Mouse (Mus musculus) liver, embryonic 14.5 days (tissue): ENCODE data around the gene Gm43191. TPM values are rescaled to one million over a fixed set of nuclear protein-coding genes. Genes with fewer than 3 reads are reported as not detected.
"Not testable (repeated sequence)": the region's sequence is repeated elsewhere in the genome, so short reads cannot be mapped to it uniquely, and the experiment has no call there.

ENCODE experiments used
- ATAC-seq: fragments of 200-750 bp; cut with Nextera tagmentation; 2 replicates; pipeline ENCODE4 v1.8.0; 2017; ENCODE audit warnings: moderate number of reproducible peaks, mild to moderate bottlenecking, moderate library complexity; ENCODE audit not compliant: insufficient read depth
- DNase-seq, 3 experiments: peaks; one replicate each; pipeline ENCODE4 v3.0.0-alpha.2; 2012 to 2013; ENCODE audit warnings: low read depth in 3 of 3, low spot score in 3 of 3
- H3K27ac ChIP-seq: fragments of 300-500 bp; sonication (generic); 2 replicates; pipeline ENCODE4 v1.5.1; 2014; ENCODE audit warnings: moderate library complexity, mild to moderate bottlenecking, control low read depth, inconsistent platforms
- H3K27me3 ChIP-seq: fragments of 300-500 bp; sonication (generic); 2 replicates; pipeline ENCODE4 v1.6.1; 2014; ENCODE audit warnings: mild to moderate bottlenecking, low read length, moderate library complexity; ENCODE audit not compliant: control insufficient read depth, insufficient read depth
- H3K36me3 ChIP-seq: fragments of 300-500 bp; sonication (generic); replicated peaks from 2 replicates; pipeline ENCODE4 v1.6.1; 2014; ENCODE audit warnings: low read depth; ENCODE audit not compliant: control insufficient read depth, insufficient read depth
- H3K4me1 ChIP-seq, 2 experiments: fragments of 200-500 bp in 1 of 2; fragments of 300-500 bp in 1 of 2; sonication (generic) in 1 of 2; replicated peaks; 2 replicates each; pipeline ENCODE4 v1.6.1; 2012 to 2014; ENCODE audit warnings: antibody characterized with exemption in 1 of 2, inconsistent platforms in 1 of 2, low read length in 1 of 2; ENCODE audit not compliant: control insufficient read depth in 2 of 2, insufficient read depth in 2 of 2
- H3K4me2 ChIP-seq: fragments of 300-500 bp; sonication (generic); 2 replicates; pipeline ENCODE4 v1.6.1; 2014; ENCODE audit warnings: low read depth, mild to moderate bottlenecking, control low read depth, moderate library complexity
- H3K4me3 ChIP-seq, 2 experiments: fragments of 200-500 bp in 1 of 2; fragments of 300-500 bp in 1 of 2; sonication (generic) in 1 of 2; 2 replicates each; pipeline ENCODE4 v1.5.1; 2012 to 2014; ENCODE audit warnings: low read depth in 2 of 2, low read length in 2 of 2, mild to moderate bottlenecking in 2 of 2, control low read depth in 1 of 2, inconsistent platforms in 1 of 2, moderate library complexity in 1 of 2; ENCODE audit not compliant: insufficient read depth in 1 of 2
- H3K9ac ChIP-seq: fragments of 300-500 bp; sonication (generic); replicated peaks from 2 replicates; pipeline ENCODE4 v1.6.1; 2014; ENCODE audit warnings: mild to moderate bottlenecking, control low read depth, moderate library complexity
- H3K9me3 ChIP-seq: fragments of 300-500 bp; sonication (generic); 2 replicates; pipeline ENCODE4 v1.6.1; 2016; ENCODE audit warnings: low read length, mixed read lengths; ENCODE audit not compliant: control insufficient read depth
- CTCF ChIP-seq: IDR thresholded peaks from 2 replicates; pipeline ENCODE4 v1.5.1; 2016; ENCODE audit warnings: antibody characterized with exemption, low read depth, control low read depth
- EP300 ChIP-seq: IDR thresholded peaks from 2 replicates; pipeline ENCODE4 v1.6.1; 2016; ENCODE audit warnings: antibody characterized with exemption, low read depth
- WGBS: fragments of 180-500 bp; shearing (Covaris S2); extraction: QIAGEN DNeasy Blood & Tissue Kit; methylation state at CpG from one replicate; pipeline ENCODE4 v1.1.7; 2014; ENCODE audit not compliant: insufficient replicate concordance; 5-methylcytosine and 5-hydroxymethylcytosine counted together
- polyA plus RNA-seq, 2 experiments: library from polyadenylated mRNA; depleted of rRNA in 1 of 2; stranded (reverse) in 1 of 2; unstranded in 1 of 2; fragments of >200 nt; fragmentation: Nextera tagmentation in 1 of 2; extraction: Ambion mirVana in 1 of 2; gene quantifications; 2 replicates each; pipeline versions ENCODE4 v1.2.1 to v1.2.3; 2012 to 2014

The Gm43191 gene
- polyA plus RNA-seq, 2 experiments, result not detected

DNA sequence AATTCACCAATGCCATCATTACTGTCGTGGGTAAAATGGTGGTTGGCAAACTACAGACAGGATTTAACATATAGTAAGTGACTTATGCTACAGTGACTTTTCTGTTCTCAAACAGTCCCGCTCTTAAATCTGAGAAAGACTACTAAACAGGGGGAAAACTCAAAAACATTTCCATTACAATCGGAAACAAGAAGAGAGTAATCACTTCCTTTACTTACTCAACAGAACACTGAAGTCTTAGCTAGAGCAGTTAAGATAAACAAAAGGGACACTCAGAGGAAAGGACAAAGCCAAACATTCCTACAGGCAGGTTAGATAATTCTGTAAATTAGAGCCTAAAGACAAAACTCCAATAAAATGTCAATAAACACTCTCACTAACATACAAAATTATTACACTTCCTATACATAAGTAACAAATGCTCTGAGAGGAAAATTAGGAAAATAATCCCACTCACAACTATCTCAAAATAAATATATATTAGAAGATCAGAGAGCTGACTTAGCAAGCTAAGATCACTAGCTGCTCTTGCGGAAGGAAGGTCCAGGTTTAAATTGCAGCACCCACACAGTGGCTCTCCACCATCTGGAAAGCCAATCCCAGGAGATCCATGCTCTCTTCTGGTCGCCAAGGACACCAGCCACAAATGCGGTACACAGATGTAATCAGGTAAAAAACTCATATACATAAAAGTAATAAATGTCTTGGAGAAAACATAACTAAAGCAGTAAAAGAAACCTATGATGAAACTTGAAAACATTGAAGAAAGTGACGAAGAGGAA is 24.7 kb downstream of the Gm43191 start:
- H3K4me3 ChIP-seq, result no peak overlapping the region

DNA sequence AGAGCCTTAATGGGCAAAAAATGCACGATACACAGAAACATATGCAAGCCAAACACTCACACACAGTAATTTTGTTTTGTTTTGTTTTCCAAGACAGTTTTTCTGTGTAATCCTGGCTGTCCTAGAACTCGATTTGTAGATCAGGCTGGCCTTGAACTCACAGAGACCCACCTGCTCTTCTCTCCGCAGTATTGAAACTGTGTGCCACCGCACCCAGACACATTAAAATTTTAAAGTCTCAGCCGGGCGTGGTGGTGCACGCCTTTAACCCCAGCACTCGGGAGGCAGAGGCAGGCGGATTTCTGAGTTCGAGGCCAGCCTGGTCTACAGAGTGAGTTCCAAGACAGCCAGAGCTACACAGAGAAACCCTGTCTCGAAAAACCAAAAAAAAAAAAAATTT is 27.0 kb downstream of the Gm43191 start:
- H3K9me3 ChIP-seq, DNase-seq, H3K27ac ChIP-seq, ATAC-seq, H3K4me3 ChIP-seq, H3K27me3 ChIP-seq, H3K9ac ChIP-seq, H3K4me2 ChIP-seq, H3K36me3 ChIP-seq: not testable (repeated sequence)
- WGBS, result 69% methylated on average over 11 of the region's 11 CpGs
- peaks cover 5 to 23% of the 10 kb centered on the region in 2 experiments for H3K4me1 ChIP-seq

More for the DNA sequence above, 24.7 kb downstream of the Gm43191 start:
- H3K36me3 ChIP-seq, result no peaks in the 10 kb centered on the region
- no peak overlapping the region for H3K27ac ChIP-seq
- H3K9me3 ChIP-seq, result no peaks in the 10 kb centered on the region
- ATAC-seq (no peak), DNase-seq (no peak)
- H3K27me3 ChIP-seq, result no peaks in the 10 kb centered on the region
- H3K9ac ChIP-seq, result no peak overlapping the region
- 69% methylated on average over 7 of the region's 7 CpGs for WGBS
- no peak for TF ChIP-seq EP300
- no peak for TF ChIP-seq CTCF
- no peak overlapping the region for H3K4me2 ChIP-seq
- H3K4me1 ChIP-seq, result peaks cover 20 to 34% of the 10 kb centered on the region in 2 experiments

DNA sequence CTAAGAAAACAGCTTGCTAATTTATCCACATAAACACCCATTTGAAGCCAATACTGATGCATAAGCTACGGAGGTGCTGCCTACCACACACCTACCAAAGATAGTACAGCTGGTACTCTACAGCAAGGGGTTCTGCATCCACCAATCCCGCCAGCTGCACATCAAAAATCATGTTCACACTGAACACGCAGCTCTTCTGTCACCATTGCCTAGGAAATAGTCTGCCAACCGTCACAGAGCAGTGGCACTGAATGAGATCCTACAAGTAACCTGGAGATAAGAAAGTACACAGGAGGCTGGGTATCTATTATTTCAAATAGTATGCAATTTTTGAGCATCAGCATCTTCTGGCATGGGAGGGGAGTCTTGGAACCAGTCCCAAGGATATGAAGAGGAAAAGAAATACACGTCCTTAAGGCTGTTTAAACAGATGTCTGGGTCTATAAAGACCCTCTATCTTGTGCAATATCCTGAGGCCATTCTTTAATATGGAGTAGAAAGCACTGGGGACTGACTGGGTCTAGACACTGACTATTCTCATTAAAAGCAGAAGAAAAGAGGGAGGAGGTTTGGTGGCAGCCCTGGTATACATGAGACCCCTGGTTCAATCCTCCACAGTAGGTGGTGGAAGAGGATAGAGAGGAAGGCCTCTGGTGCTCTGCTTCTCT is 27.6 kb downstream of the Gm43191 start:
- Histone ChIP-seq H3K4me3 (no peak overlapping the region), H3K27me3 (no peaks in the 10 kb centered on the region), H3K4me1 (peaks cover 5 to 21% of the 10 kb centered on the region in 2 experiments), H3K27ac (no peak overlapping the region), H3K9me3 (no peaks in the 10 kb centered on the region), H3K36me3 (no peaks in the 10 kb centered on the region; the same call in 1 of the 2 replicates), H3K4me2 (no peak overlapping the region), H3K9ac (no peak overlapping the region)
- 53% methylated on average over 5 of the region's 5 CpGs for WGBS
- DNase-seq (no peak), ATAC-seq (no peak)
- TF ChIP-seq EP300 (no peak), CTCF (no peak)

DNA sequence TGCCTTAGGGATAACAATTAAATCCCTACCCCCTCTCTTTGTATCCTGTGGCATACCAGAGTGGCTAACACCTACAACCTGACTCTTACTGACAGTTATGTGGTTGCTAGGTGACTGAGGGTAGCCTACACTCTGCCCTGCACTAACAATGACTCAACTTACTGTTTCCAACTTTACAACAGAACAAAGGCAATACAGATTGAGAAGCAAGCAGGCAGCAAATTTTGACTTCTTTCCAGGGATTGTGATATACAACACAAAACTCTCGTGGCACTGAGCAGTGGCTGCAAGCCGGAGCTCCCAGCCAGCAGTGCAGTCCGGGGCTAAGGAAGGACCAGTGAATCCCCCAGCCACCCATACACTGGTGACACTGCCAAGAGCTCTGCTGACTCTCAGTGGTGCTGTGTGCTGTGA is 29.0 kb downstream of the Gm43191 start:
- H3K9me3 ChIP-seq, result no peaks in the 10 kb centered on the region
- no peak for TF ChIP-seq CTCF
- TF ChIP-seq EP300, result no peak
- ATAC-seq, result no peak
- H3K27ac ChIP-seq, result no peak overlapping the region
- peaks cover 6% of the 10 kb centered on the region for H3K36me3 ChIP-seq
- no peak overlapping the region for H3K4me2 ChIP-seq
- no peak overlapping the region for H3K9ac ChIP-seq
- no peak overlapping the region for H3K4me3 ChIP-seq
- 70% methylated on average over 3 of the region's 3 CpGs for WGBS
- no peaks in the 10 kb centered on the region for H3K27me3 ChIP-seq
- DNase-seq, result no peak
- peaks cover 5 to 14% of the 10 kb centered on the region in 2 experiments for H3K4me1 ChIP-seq

DNA sequence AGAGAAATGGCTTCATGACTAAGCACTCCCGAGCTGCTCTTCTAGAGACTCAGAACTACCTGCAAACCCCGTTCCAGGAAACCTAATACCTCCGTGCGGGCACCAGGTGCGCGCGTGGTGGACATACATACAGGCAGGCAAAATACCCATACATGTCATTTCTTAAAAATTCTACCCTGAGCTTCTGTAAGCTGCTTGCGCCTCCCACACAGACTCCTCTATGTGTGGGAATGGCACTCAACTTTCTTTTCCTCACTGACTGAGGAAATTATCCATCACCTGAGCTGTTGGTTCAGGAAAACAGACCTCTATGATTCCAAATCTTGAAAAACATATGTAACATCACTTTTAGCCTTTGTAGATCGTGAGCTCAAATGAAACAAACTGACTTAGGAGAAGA is 30.4 kb downstream of the Gm43191 start:
- Histone ChIP-seq H3K27ac (no peak overlapping the region), H3K4me3 (no peak overlapping the region), H3K27me3 (no peaks in the 10 kb centered on the region), H3K4me1 (peaks cover 5 to 14% of the 10 kb centered on the region in 2 experiments), H3K9me3 (no peaks in the 10 kb centered on the region), H3K4me2 (no peak overlapping the region), H3K9ac (no peak overlapping the region), H3K36me3 (peaks cover 13% of the 10 kb centered on the region)
- DNase-seq (no peak), ATAC-seq (no peak)
- WGBS, result 91% methylated on average over 9 of the region's 9 CpGs
- TF ChIP-seq CTCF (no peak), EP300 (no peak)
